Mouse (Mus musculus) liver, embryonic 11.5 days (tissue): ENCODE results near the gene Itga10. TPM values are rescaled to one million over a fixed set of nuclear protein-coding genes. Genes with fewer than 3 reads are reported as not detected.
"Not testable (repeated sequence)": the region's sequence is repeated elsewhere in the genome, so short reads cannot be mapped to it uniquely, and the experiment has no call there.

Experiments used
- ATAC-seq: fragments of 200-750 bp; cut with Nextera tagmentation; replicated peaks from 2 replicates; pipeline ENCODE4 v1.8.0; 2017; ENCODE audit warnings: moderate number of reproducible peaks, mild to moderate bottlenecking, moderate TSS enrichment, moderate library complexity; ENCODE audit not compliant: low FRiP score
- DNase-seq: peaks from one replicate; pipeline ENCODE4 v3.0.0-alpha.2; 2017; ENCODE audit warnings: low spot score
- H3K27ac ChIP-seq: fragments of 300-500 bp; sonication (generic); 2 replicates; pipeline ENCODE4 v1.5.1; 2014; ENCODE audit warnings: mild to moderate bottlenecking, low read depth, low read length, control low read depth
- H3K27me3 ChIP-seq: fragments of 300-500 bp; sonication (generic); replicated peaks from 2 replicates; pipeline ENCODE4 v1.6.1; 2014; ENCODE audit warnings: low read length, mixed read lengths; ENCODE audit not compliant: control insufficient read depth, insufficient read depth
- H3K36me3 ChIP-seq: fragments of 300-500 bp; sonication (generic); 2 replicates; pipeline ENCODE4 v1.6.1; 2014; ENCODE audit warnings: mild to moderate bottlenecking, low read length, moderate library complexity, mixed read lengths; ENCODE audit not compliant: control insufficient read depth, insufficient read depth
- H3K4me1 ChIP-seq: fragments of 300-500 bp; sonication (generic); replicated peaks from 2 replicates; pipeline ENCODE4 v1.6.1; 2014; ENCODE audit warnings: low read length, mixed read lengths; ENCODE audit not compliant: control insufficient read depth, insufficient read depth
- H3K4me2 ChIP-seq: fragments of 300-500 bp; sonication (generic); 2 replicates; pipeline ENCODE4 v1.6.1; 2014; ENCODE audit warnings: mild to moderate bottlenecking, control low read depth, moderate library complexity
- H3K4me3 ChIP-seq: fragments of 300-500 bp; sonication (generic); 2 replicates; pipeline ENCODE4 v1.5.1; 2014; ENCODE audit warnings: low read depth, low read length, control low read depth
- H3K9ac ChIP-seq: fragments of 300-500 bp; sonication (generic); 2 replicates; pipeline ENCODE4 v1.6.1; 2014; ENCODE audit warnings: low read depth, low read length, control low read depth
- H3K9me3 ChIP-seq: fragments of 300-500 bp; sonication (generic); 2 replicates; pipeline ENCODE4 v1.6.1; 2016; ENCODE audit warnings: low read length, inconsistent platforms, mixed read lengths; ENCODE audit not compliant: control insufficient read depth
- WGBS: fragments of 180-500 bp; shearing (Covaris S2); extraction: QIAGEN DNeasy Blood & Tissue Kit; methylation state at CpG from one replicate; pipeline ENCODE4 v1.1.7; 2014; 5-methylcytosine and 5-hydroxymethylcytosine counted together
- polyA plus RNA-seq: library from polyadenylated mRNA; unstranded; fragments of >200 nt; fragmentation: Nextera tagmentation; extraction: Ambion mirVana; gene quantifications from 2 replicates; pipeline ENCODE4 v1.2.1, GENCODE M21; 2014

Itga10 gene
- polyA plus RNA-seq, 1 experiment from 2014 or later, result 0.77 TPM

- peaks cover 38% of the 10 kb centered on the region for H3K27me3 ChIP-seq
- no peak for ATAC-seq
- no peak overlapping the region for H3K9ac ChIP-seq
These were observed 35.0 kb downstream of the Itga10 start for GRCm38 (mm10) chr3:96680269-96680956.

GRCm38 (mm10) chr3:96683496-96683895, 38.1 kb downstream of the Itga10 start:
- 85% methylated on average over 3 of the region's 3 CpGs for WGBS
- Histone ChIP-seq H3K4me3 (no peak overlapping the region), H3K9ac (no peak overlapping the region), H3K4me2 (no peak overlapping the region), H3K27me3 (peaks cover 41% of the 10 kb centered on the region), H3K4me1 (peaks cover 8% of the 10 kb centered on the region), H3K9me3 (no peaks in the 10 kb centered on the region), H3K36me3 (no peaks in the 10 kb centered on the region), H3K27ac (no peak overlapping the region)
- ATAC-seq, result no peak
- DNase-seq, result no peak

More at GRCm38 (mm10) chr3:96680269-96680956, 35.0 kb downstream of the Itga10 start:
- Histone ChIP-seq H3K36me3 (no peaks in the 10 kb centered on the region), H3K27ac (no peak overlapping the region), H3K4me3 (no peak overlapping the region), H3K4me2 (no peak overlapping the region), H3K9me3 (no peaks in the 10 kb centered on the region), H3K4me1 (peaks cover 8% of the 10 kb centered on the region)
- DNase-seq, result no peak
- 21% methylated on average over 12 of the region's 12 CpGs for WGBS

- H3K27me3 ChIP-seq, result peaks cover 41% of the 10 kb centered on the region
- 43% methylated on average over 17 of the region's 17 CpGs for WGBS
- no peak for DNase-seq
These were observed 38.9 kb downstream of the Itga10 start for GRCm38 (mm10) chr3:96684151-96684821.

GRCm38 (mm10) chr3:96684822-96685156, 39.4 kb downstream of the Itga10 start:
- Histone ChIP-seq H3K36me3 (no peaks in the 10 kb centered on the region), H3K4me1 (no peaks in the 10 kb centered on the region; the same call in 1 of the 2 replicates), H3K27ac (no peak overlapping the region), H3K9ac (no peak overlapping the region), H3K4me2 (peak overlapping the region; percentile 37), H3K9me3 (no peaks in the 10 kb centered on the region), H3K27me3 (peaks cover 41% of the 10 kb centered on the region), H3K4me3 (peak overlapping the region; percentile 3)
- ATAC-seq (no peak), DNase-seq (no peak)
- WGBS, result 18% methylated on average over 28 of the region's 28 CpGs

More at GRCm38 (mm10) chr3:96684151-96684821, 38.9 kb downstream of the Itga10 start:
- Histone ChIP-seq H3K9ac (no peak overlapping the region), H3K4me2 (peak overlapping the region; percentile 37), H3K4me1 (peaks cover 5% of the 10 kb centered on the region), H3K36me3 (no peaks in the 10 kb centered on the region), H3K4me3 (peak overlapping the region; percentile 3), H3K9me3 (no peaks in the 10 kb centered on the region), H3K27ac (no peak overlapping the region)
- ATAC-seq, result no peak

GRCm38 (mm10) chr3:96686057-96686456, 40.7 kb downstream of the Itga10 start:
- not testable (repeated sequence) for H3K36me3 ChIP-seq, H3K4me1 ChIP-seq, H3K4me2 ChIP-seq, DNase-seq, H3K9me3 ChIP-seq, H3K27ac ChIP-seq, H3K9ac ChIP-seq, H3K4me3 ChIP-seq, ATAC-seq
- 87% methylated on average over 5 of the region's 5 CpGs for WGBS
- H3K27me3 ChIP-seq, result peaks cover 30% of the 10 kb centered on the region

- no peaks in the 10 kb centered on the region; the same call in 1 of the 2 replicates for H3K4me1 ChIP-seq
- ATAC-seq (no peak), DNase-seq (no peak)
- no peak overlapping the region for H3K9ac ChIP-seq
- no peak overlapping the region for H3K4me3 ChIP-seq
- WGBS, result 75% methylated on average over 11 of the region's 11 CpGs
- H3K9me3 ChIP-seq, result no peaks in the 10 kb centered on the region
- peaks cover 18% of the 10 kb centered on the region for H3K27me3 ChIP-seq
- H3K36me3 ChIP-seq, result no peaks in the 10 kb centered on the region
- H3K27ac ChIP-seq, result no peak overlapping the region
- no peak overlapping the region for H3K4me2 ChIP-seq
These were observed 43.5 kb downstream of the Itga10 start for GRCm38 (mm10) chr3:96688854-96689253.

- Histone ChIP-seq H3K4me3 (no peak overlapping the region), H3K27me3 (peaks cover 4% of the 10 kb centered on the region), H3K9me3 (no peaks in the 10 kb centered on the region), H3K36me3 (no peaks in the 10 kb centered on the region), H3K27ac (no peak overlapping the region), H3K4me2 (no peak overlapping the region), H3K4me1 (no peaks in the 10 kb centered on the region), H3K9ac (no peak overlapping the region)
- DNase-seq (no peak), ATAC-seq (no peak)
- 45% methylated on average over 3 of the region's 3 CpGs for WGBS
These were observed 44.9 kb downstream of the Itga10 start for GRCm38 (mm10) chr3:96690298-96690697.

GRCm38 (mm10) chr3:96692506-96692905, 47.1 kb downstream of the Itga10 start:
- H3K9me3 ChIP-seq, result no peaks in the 10 kb centered on the region
- no peaks in the 10 kb centered on the region; the same call in none of the 2 replicates for H3K27me3 ChIP-seq
- ATAC-seq (no peak), DNase-seq (no peak)
- no peak overlapping the region for H3K9ac ChIP-seq
- H3K4me3 ChIP-seq, result no peak overlapping the region
- no peaks in the 10 kb centered on the region for H3K36me3 ChIP-seq
- H3K4me1 ChIP-seq, result peaks cover 1% of the 10 kb centered on the region
- no peak overlapping the region for H3K4me2 ChIP-seq
- 20% methylated on average over 3 of the region's 3 CpGs for WGBS
- H3K27ac ChIP-seq, result no peak overlapping the region

- 72% methylated on average over 1 of the region's 1 CpGs for WGBS
- Histone ChIP-seq H3K36me3 (no peaks in the 10 kb centered on the region), H3K4me1 (peaks cover 5% of the 10 kb centered on the region), H3K27me3 (no peaks in the 10 kb centered on the region; the same call in none of the 2 replicates), H3K9ac (no peak overlapping the region), H3K4me3 (no peak overlapping the region), H3K9me3 (no peaks in the 10 kb centered on the region), H3K27ac (no peak overlapping the region), H3K4me2 (no peak overlapping the region)
- ATAC-seq, result no peak
- no peak for DNase-seq
These were observed 48.2 kb downstream of the Itga10 start for GRCm38 (mm10) chr3:96693579-96693978.
